Mouse (Mus musculus) spleen, postnatal 4 days (tissue): ENCODE data around the gene Dcaf7.

Experiments
- DNase-seq, 2 experiments: peaks; one replicate each; pipeline ENCODE4 v3.0.0; 2022; ENCODE audit warnings: low spot score in 2 of 2

The Dcaf7 gene

GRCm38 (mm10) chr11:106045256-106045655, 8.6 kb downstream of the Dcaf7 start:
- DNase-seq: no peak

DNA sequence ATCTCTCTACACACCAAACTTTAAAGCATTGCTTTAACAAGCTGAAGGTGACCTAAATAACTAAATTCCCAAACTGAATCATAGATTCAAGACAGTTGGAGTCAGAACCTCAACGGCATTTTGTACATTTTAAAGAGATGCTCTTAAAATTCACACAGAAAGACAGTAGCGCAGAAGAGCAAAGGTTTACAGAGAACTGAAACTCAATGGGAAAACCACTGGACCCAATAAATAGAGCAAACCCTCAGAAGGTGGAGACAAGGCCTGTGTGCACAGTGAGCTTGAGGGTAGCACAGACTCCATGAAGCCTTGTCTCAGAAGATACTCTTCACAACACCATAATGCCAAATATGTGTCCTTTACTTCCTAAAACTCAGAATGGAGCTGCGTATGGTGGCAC, 9.1 kb downstream of the Dcaf7 start:
- no peak for DNase-seq

DNA sequence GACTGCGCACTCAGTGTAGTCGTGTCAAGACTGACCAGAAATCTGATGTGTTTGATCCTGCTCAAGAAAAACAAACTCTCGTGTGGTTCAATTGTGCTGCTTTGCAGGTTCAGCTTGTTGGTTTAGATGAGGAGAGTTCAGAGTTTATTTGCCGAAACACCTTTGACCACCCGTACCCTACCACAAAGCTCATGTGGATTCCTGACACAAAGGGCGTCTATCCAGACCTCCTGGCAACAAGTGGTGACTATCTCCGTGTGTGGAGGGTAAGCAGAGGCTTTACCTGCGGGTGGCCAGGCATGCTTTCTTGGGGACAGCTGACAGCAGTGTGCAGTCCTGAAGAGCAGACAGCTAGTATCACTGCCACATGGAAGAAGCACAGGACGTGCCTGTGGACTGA, 9.9 kb downstream of the Dcaf7 start:
- no peak for DNase-seq

DNA sequence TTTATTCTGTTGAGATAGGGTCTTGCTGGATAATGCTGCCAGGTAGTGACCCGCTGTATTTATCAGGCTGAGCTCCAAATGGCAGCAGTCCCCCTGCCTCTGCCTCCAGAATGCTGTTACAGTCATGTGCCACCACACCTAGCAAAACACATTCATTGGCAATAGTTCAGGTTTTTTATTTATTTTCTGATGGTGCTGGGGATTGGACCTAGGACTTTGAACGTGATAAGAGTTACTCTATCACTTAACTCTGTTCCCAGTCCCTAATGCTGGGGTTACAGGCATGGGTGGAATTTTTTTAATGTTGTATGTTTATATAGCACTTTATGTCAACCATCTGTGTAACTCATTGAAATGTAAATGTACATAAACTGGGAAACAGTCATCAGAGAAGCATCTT, 17.2 kb downstream of the Dcaf7 start:
- no peak for DNase-seq

DNA sequence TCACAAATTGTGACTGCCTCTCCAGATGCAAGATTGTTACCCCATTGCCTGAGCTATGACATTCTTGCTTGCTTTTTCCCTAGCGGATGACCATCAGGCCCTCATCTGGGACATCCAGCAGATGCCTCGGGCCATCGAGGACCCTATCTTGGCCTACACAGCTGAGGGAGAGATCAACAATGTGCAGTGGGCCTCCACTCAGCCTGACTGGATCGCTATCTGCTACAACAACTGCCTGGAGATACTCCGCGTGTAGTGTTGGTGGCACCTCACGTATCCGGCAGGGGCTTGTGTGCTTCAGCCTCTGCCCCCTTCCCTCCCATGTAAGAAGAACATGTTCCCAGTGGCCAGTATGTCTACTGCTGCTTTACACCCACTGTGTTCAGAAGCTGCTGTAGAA, 17.9 kb downstream of the Dcaf7 start:
- no peak for DNase-seq

- DNase-seq: no peak
Observed at GRCm38 (mm10) chr11:106055341-106055740, 18.7 kb downstream of the Dcaf7 start.

GRCm38 (mm10) chr11:106056819-106057491, 20.3 kb downstream of the Dcaf7 start:
- no peak for DNase-seq

DNA sequence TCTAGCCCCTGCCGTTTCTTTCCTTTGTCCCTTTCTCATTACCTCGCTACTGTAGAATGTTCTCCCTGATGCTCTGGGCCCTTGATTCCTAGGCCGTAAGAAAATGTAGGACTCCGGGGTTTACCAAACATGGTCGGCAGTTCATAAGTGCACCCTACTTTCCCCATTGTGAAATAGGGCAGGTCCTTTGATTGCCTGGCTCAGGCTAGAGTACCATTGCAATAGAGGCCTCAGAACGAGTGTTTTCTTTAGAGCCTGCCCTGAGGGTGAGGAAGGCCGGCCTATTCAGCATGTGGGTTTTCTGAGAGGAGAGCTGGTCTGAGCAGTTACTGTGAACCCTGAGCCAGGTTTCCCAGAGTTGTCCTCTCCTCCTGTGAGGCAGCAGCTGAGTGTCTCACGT, 21.3 kb downstream of the Dcaf7 start:
- no peak for DNase-seq

- DNase-seq: no peak
Observed at GRCm38 (mm10) chr11:106060549-106060948, 23.9 kb downstream of the Dcaf7 start.

- no peak for DNase-seq
Observed at GRCm38 (mm10) chr11:106061311-106061710, 24.6 kb downstream of the Dcaf7 start.

DNA sequence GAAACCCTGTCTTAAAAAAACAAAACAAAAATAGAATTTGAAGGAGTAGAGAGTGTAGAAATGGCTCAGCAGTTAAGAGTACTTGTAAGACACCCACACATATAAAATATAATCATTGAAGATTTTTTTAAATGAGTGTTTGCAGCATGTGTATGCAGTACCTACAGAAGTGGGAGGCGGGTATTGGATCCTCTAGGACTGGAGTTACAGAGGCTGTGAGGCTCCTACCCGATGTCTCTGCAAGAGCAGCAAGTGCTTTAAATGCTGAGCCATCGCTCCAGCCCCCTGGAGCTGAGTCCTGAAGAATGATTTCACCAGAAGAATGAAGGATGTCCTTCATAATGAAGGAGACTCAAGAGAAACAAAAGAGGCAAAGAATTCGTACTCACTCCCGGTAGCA, 27.1 kb downstream of the Dcaf7 start:
- DNase-seq: no peak

- DNase-seq: no peak
Observed at GRCm38 (mm10) chr11:106065073-106065922, 28.6 kb downstream of the Dcaf7 start.

DNA sequence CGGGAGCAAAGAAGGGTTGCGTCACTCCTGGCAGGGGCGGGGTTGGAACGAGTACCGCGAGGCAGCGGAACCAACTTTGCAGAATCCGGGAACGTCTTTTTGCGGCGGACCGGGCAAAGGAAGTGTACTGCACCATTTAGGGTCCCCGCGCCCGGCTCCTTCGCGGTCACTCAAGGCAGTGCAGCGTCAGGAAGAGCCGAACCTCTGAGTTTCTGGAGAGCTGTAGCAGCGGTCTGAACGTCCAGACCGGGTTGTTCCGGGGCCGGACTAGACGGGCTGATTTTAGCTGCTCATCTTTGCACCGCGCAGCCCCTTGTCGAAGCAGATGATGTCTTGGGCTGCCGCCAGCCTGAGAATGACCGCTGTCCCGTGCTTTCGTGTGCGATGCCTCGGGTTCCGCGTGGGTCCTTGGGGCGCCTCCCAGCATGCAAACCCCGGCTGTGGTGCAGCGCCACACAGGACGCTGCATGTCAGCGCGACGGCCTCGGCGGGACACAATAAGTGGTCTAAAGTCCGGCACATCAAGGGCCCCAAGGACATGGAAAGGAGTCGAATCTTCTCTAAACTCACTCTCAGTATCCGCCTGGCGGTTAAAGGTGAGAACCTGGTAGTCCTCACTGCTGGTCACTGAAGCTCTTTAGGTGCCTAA, 29.4 kb downstream of the Dcaf7 start, which contains the start of gene Taco1:
Taco1 (plus strand) TSS at position 139 of the 649 bp plus-strand sequence.
- peak; percentile 93 to 96 for DNase-seq

DNA sequence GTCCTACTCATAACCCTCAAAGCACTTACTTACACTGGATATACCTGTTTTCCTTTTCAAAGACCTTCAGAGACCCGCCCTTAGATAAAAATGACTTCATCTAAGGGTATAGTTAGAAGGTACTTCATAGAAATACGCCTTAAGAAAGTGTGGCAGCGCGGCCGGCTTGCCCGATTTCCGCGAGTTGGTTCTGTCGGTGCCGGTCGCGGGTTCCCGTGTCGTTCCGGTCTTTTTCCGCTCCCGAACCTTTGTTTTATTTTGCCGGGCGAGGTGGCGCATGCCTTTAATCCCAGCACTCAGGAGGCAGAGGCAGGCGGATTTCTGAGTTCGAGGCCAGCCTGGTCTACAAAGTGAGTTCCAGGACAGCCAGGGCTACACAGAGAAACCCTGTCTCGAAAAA, 29.9 kb downstream of the Dcaf7 start:
- peak; percentile 46 to 92 for DNase-seq

GRCm38 (mm10) chr11:106073774-106074173, 37.1 kb downstream of the Dcaf7 start:
- no peak for DNase-seq

DNA sequence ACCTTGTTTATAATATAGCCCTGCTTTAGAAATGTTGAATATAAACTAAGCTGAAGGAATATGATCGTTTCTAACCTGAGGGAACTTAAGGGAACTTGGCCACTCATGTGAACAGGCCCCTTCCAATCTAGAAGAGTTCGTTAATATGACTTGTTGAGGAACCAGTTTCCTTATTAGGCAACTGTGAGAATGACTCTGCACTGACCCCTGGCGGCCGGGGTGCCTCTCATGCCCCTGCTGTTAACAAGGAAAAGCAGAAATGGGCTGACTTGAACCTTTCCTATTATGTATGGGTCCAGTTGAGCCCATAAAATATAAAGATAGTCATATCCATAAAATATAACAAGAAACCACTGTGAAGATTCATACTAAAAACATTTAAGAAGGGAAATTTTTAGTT, 39.6 kb downstream of the Dcaf7 start:
- DNase-seq: peak; percentile 78 to 93

DNA sequence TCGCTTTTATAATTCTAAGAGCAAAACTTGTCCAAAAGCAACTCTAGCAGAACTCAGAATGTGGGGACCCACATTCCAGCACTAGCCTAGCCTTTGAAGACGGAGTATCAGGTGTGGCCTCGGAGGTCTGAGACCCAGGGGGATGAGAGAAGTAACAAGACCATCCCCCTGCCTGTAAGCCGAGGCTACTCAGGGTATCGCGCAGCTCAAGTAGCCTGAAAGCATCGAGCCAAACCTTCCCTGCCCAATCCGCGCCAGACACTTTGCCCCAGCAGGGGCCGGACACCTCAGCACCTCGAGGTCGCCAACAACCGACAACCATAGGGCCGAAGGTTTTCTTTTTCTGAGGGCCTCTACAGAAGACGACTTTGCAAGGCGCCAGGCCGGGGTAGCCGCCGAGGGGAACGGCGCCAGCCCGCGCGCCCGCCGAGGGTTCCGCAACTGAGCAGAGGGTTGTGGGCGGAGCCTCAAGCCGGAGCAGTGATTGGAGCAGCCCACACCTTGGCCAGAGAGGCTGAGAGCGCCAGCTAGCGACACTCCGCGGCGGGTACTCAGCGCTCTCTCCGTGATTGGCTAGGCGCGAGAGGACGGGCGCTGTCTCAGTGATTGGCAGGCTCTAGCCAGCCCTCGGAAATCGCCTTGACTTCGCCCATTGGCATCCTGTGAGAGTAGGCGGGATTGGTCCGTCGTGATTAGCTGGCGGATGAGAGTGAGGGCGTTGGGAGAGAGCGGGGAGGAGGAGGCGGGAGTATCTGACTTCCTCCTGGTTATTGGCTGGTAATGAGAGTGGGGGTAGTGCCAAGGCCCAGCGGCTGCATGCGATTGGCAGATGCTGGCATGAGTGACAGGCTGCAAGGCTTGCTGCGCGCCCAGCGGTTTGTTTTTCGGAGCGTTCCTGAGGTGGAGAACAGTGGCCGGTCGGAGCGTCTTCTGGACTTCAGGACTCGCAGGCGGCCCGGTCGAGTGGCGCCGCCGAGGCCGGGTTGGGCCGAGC, 47.3 kb downstream of the Dcaf7 start, which contains the start of gene Map3k3:
Map3k3 (plus strand) TSS at position 906 of the 994 bp plus-strand sequence.
- peak; percentile 96 to 97 for DNase-seq

DNA sequence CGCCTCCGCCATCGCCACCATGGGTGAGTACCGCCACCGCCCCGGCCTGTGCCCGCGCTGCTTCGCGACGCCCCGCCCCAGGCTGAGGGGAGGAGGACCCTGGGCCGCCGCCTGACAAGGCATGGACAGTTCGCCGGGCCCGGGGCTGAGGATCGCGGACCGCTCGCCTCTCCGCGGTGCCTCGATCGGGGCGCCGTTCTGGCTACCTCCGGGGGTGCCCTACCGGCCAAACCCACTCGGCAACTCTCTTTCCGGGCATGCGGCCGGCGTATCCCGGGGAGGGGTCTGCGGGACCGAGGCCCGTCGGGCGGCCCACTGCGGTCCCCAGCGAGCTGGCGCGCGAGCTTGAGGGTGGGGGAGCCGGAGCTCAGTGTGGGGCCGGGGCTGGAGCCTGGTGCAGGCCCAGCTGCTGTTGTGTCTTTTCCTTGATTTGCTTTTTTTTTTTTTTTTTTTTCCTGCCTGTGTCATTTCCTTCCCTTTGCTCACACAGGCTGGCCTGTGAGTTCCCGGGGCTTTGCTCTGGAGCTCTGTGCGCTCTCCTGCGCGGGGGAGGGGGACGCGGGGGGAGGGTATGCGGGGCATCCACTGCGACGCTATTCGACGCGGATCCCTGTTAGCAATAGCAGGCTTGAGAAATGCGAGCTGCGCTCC, 48.4 kb downstream of the Dcaf7 start:
- DNase-seq: peak; percentile 73 to 88

DNA sequence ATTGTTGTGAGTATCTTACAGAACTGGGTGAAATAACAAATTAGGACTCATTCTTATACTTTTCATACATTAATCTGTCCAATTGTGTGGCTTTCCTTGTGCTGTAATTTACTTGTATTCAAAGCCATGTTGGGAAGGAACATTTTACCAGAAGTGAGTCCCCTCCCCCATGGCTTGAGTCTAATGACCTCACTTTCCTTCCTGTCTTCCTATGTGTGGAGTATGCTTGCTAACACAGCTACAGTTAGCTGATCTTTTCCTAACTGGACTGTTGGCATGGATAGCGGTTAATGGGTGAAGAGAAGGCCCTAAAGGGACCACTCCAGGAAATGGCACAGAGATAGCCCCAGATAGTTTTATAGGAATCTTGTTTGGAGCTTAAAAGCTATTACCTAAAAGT, 61.6 kb downstream of the Dcaf7 start:
- no peak for DNase-seq

DNA sequence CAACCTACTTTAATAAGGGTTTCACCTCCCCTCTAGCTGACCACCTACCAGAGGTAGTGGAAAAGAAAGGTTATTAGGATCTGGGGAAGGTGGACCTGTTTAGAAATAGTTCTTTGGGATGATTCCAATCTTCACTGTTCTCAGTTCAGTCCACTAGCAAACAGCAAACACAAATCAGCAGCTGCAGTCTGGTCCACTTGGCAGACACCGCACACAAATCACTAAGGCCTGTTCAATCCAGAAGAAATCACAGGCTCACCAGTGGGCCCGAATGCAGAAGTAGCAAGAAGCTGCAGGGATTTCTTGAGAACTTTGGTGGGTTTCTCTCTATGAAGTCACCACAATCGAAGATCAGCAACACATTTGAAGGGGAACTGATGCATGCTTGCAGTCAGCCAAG, 66.2 kb downstream of the Dcaf7 start:
- no peak for DNase-seq
